Mouse (Mus musculus): ENCODE results near the gene Trio.

GRCm38 (mm10) chr15:27864397-27864796 lies 161.3 kb downstream of the Trio start:
- no peak for TF ChIP-seq CTCF (IDR thresholded peaks at IDR 0.05; ENCODE audit: low read depth, low read length)
- TF ChIP-seq GATA1 (IDR thresholded peaks at IDR 0.05; ENCODE audit: borderline replicate concordance, low read length) = no peak

Data from G1E (cell line).